Mouse (Mus musculus): Measurements from ENCODE around the gene Terf2. TPM values are rescaled to one million over a fixed set of nuclear protein-coding genes. Genes with fewer than 3 reads are reported as not detected.

The Terf2 gene
- polyA plus RNA-seq (2011; ENCODE audit: insufficient read length, low read depth, missing spikeins): 28.0 and 35.7 TPM in 2 replicates

DNA sequence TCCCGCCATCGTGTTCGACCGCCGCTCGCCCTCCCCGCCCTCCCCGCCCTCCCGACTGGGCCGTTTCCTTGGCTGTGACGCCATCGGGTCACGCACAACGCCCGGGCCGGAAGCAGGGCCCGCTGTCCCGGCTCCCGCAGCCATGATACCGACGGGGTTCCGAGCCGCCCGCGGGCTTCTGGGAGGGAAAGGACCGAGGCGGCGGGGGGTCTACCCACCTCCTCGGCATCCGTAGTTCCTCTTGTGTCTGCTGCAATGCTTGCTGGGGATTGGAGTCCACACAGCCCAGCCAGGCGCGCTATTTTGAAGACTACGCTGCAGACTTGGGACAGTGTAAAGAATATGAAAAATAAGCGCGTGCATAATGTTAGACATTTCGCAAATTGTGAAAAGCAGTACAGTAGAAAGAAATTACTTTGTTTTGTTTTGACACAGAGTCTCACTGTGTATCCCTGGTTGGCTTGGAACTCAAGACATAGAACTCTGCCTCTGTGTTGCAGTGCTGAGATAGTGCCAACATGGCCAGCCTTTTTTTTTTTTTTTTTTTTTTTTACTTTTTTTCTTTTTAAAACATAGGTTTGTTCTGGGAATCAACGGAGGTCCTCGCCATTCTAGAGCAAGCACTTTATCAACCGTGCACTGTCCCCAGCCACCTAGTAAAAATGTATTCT lies at the start of gene Terf2:
TSS of gene Terf2 (minus strand) at position 182 of the 671 bp plus-strand sequence.
- peak within 1 kb of the TSS; percentile 99 for H3K4me3 ChIP-seq (ENCODE audit: insufficient read depth, low read length)
- peaks cover 6% of the 10 kb centered on the region; the same call in 1 of the 2 replicates for H3K4me1 ChIP-seq (ENCODE audit: control insufficient read depth, insufficient read depth, low read length)
- TF ChIP-seq POLR2A (IDR thresholded peaks at IDR 0.05; ENCODE audit: low read depth, low read length): peak; percentile 54
- no peak for TF ChIP-seq CTCF (IDR thresholded peaks at IDR 0.05; ENCODE audit: borderline replicate concordance, insufficient read depth, low read length)

GRCm38 (mm10) chr8:107143501-107143900 lies 47.2 kb upstream of the Terf2 start:
- Histone ChIP-seq H3K4me1 (ENCODE audit: control insufficient read depth, insufficient read depth, low read length) (no peaks in the 10 kb centered on the region), H3K4me3 (ENCODE audit: insufficient read depth, low read length) (no peak overlapping the region), H3K27ac (ENCODE audit: insufficient read depth, low read length) (no peak overlapping the region)
- no peak for TF ChIP-seq CTCF (IDR thresholded peaks at IDR 0.05; ENCODE audit: borderline replicate concordance, insufficient read depth, low read length)
- TF ChIP-seq POLR2A (IDR thresholded peaks at IDR 0.05; ENCODE audit: low read depth, low read length): no peak

More for the DNA sequence above, at the start of gene Terf2:
- H3K27ac ChIP-seq (ENCODE audit: insufficient read depth, low read length): peak within 1 kb of the TSS; percentile 57

- TF ChIP-seq CTCF (IDR thresholded peaks at IDR 0.05; ENCODE audit: borderline replicate concordance, insufficient read depth, low read length) (no peak), POLR2A (IDR thresholded peaks at IDR 0.05; ENCODE audit: low read depth, low read length) (no peak)
- H3K27ac ChIP-seq (ENCODE audit: insufficient read depth, low read length): no peak overlapping the region
- no peak overlapping the region for H3K4me3 ChIP-seq (ENCODE audit: insufficient read depth, low read length)
- H3K4me1 ChIP-seq (ENCODE audit: control insufficient read depth, insufficient read depth, low read length): no peaks in the 10 kb centered on the region
Measured at GRCm38 (mm10) chr8:107142539-107142938, 46.2 kb upstream of the Terf2 start.

GRCm38 (mm10) chr8:107139704-107140470 lies 43.5 kb upstream of the Terf2 start:
- peak overlapping the region; percentile 27; the same call in 1 of the 2 replicates for H3K27ac ChIP-seq (ENCODE audit: insufficient read depth, low read length)
- no peaks in the 10 kb centered on the region for H3K4me1 ChIP-seq (ENCODE audit: control insufficient read depth, insufficient read depth, low read length)
- TF ChIP-seq CTCF (IDR thresholded peaks at IDR 0.05; ENCODE audit: borderline replicate concordance, insufficient read depth, low read length) (no peak), POLR2A (IDR thresholded peaks at IDR 0.05; ENCODE audit: low read depth, low read length) (no peak)
- H3K4me3 ChIP-seq (ENCODE audit: insufficient read depth, low read length): no peak overlapping the region

DNA sequence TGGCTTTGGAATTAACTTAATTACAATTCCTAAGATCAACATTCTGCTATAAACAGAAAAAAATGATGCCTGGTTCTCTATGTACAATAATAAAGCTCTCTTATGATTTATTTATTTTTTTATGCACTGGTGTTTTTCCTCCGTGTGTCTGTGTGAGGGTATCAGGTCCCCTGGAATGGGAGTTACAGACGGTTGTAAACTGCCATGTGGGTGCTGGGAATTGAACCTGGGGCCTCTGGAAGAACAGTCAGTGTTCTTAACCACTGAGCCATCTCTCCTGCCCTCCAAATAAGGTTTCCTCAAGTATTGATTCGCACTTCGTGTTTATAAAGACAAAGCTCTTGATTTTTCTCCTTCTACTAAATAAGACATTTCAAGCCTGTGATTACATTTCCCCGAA lies 42.0 kb upstream of the Terf2 start:
- no peak for TF ChIP-seq POLR2A (IDR thresholded peaks at IDR 0.05; ENCODE audit: low read depth, low read length)
- TF ChIP-seq CTCF (IDR thresholded peaks at IDR 0.05; ENCODE audit: borderline replicate concordance, insufficient read depth, low read length): no peak
- Histone ChIP-seq H3K4me1 (ENCODE audit: control insufficient read depth, insufficient read depth, low read length) (no peaks in the 10 kb centered on the region), H3K27ac (ENCODE audit: insufficient read depth, low read length) (no peak overlapping the region), H3K4me3 (ENCODE audit: insufficient read depth, low read length) (no peak overlapping the region)

DNA sequence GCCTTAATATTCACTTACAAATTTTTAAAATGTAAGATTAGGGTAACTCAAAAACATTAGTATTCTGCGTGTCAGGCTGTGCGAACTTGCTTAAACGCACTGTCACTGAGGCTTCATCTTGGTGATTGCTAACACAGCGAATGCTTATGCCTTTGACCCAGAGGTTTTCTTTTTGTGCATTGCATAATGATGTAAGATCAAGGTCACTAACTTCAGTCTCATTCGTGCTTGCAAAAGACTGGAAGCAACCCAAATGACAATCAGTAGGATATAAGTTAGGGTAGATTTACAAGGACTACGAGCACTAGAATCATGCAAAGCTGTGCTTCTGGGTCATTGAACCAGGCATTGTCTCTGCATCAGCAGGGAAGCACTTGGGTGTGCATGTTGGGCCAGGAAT lies 41.2 kb upstream of the Terf2 start:
- Histone ChIP-seq H3K4me3 (ENCODE audit: insufficient read depth, low read length) (no peak overlapping the region), H3K27ac (ENCODE audit: insufficient read depth, low read length) (no peak overlapping the region), H3K4me1 (ENCODE audit: control insufficient read depth, insufficient read depth, low read length) (no peaks in the 10 kb centered on the region)
- TF ChIP-seq CTCF (IDR thresholded peaks at IDR 0.05; ENCODE audit: borderline replicate concordance, insufficient read depth, low read length): no peak
- no peak for TF ChIP-seq POLR2A (IDR thresholded peaks at IDR 0.05; ENCODE audit: low read depth, low read length)

DNA sequence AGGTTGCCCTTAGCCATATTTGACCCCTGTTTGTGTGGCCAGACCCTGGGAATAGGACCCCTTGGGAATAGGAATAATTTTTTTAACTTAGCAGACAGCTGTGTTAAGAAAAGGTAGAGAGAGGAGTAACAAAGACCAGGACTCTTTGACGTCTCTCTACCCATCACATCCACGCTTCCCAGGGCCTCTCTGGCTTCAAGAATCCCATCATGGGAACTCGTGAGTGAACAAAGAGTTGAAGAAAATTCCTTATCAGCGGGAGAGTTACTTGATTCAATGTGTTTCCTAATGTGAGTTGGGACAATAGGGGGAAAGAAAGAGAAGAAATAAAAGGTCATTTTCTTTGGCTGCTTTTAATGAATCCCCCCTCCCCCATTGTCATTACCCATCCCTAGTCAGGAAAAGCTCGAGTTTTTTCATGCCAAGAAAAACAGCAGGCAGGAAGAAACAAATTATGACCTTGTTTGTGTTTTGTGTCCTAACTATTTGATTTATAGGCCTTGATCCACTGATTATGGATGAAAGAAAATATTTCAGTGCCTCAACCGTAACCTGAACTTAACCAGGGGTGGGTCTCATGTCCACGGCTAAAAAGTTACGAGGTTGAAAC lies 39.8 kb upstream of the Terf2 start:
- Histone ChIP-seq H3K27ac (ENCODE audit: insufficient read depth, low read length) (no peak overlapping the region), H3K4me3 (ENCODE audit: insufficient read depth, low read length) (no peak overlapping the region), H3K4me1 (ENCODE audit: control insufficient read depth, insufficient read depth, low read length) (no peaks in the 10 kb centered on the region)
- TF ChIP-seq CTCF (IDR thresholded peaks at IDR 0.05; ENCODE audit: borderline replicate concordance, insufficient read depth, low read length) (no peak), POLR2A (IDR thresholded peaks at IDR 0.05; ENCODE audit: low read depth, low read length) (no peak)

DNA sequence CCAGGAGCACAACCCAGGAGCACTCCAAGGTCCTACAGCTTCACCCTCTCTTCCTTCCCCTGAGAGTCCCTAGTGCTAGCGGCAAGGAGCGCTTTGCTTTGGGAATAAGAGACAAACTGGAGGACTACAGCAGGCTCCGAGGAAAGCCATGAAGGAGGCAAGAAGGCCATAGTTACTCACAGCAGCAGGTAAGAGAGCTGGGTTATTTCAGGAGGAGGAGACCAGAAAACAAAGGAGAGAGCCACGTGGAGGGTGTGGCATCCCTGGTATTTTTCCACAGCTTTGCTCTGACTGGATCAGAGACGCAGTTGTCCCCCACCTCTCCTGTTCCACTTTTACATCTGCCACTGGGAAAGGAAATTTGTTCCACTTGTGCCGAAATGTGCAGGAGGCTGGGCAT lies 37.5 kb upstream of the Terf2 start:
- H3K4me3 ChIP-seq (ENCODE audit: insufficient read depth, low read length): no peak overlapping the region
- TF ChIP-seq CTCF (IDR thresholded peaks at IDR 0.05; ENCODE audit: borderline replicate concordance, insufficient read depth, low read length): no peak
- TF ChIP-seq POLR2A (IDR thresholded peaks at IDR 0.05; ENCODE audit: low read depth, low read length): no peak
- no peak overlapping the region for H3K27ac ChIP-seq (ENCODE audit: insufficient read depth, low read length)
- H3K4me1 ChIP-seq (ENCODE audit: control insufficient read depth, insufficient read depth, low read length): no peaks in the 10 kb centered on the region

DNA sequence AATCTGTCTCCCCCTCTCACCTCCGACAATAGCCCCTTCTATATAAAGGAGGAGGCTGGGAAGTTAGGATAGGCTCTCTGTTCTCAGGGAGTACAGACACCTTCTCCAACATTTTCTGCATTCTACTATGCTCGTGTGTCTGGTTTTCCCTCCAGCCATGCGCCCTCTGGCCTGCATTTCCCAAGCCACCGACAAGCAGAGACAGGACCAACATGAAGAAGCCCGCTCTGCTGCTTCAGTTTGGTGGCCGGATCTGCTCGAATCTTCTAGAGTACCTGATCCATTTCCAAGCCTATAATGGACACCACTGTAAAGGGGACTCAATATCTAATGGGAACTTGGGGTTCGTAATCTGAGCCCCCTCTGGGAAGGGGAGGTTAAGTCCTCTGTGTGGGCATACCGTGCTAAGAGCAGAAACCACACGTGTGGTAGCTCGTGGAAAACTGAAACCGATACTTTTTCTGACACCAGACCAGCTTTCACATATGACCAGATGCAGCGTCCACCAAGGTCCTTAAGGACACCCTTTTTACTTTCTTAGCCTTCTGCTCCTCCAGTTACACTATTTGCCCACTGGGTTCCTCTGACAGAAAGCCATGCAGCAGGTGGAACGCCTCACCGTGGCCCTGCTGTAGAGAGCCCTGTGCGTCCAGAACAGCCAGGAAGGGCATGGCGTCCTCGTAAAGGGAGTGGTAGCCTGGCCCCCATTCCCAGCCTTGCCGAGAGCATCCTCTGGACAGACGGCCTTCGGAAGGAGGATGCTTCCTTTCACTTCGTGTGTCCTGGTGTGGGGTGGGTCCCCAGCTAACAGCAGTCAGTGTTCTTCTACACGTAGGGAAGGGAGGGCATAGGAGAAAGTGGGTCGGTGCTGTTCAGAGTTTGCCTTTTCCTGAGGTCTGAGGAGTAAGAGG lies 36.5 kb upstream of the Terf2 start:
- Histone ChIP-seq H3K27ac (ENCODE audit: insufficient read depth, low read length) (no peak overlapping the region), H3K4me3 (ENCODE audit: insufficient read depth, low read length) (no peak overlapping the region), H3K4me1 (ENCODE audit: control insufficient read depth, insufficient read depth, low read length) (no peaks in the 10 kb centered on the region)
- TF ChIP-seq CTCF (IDR thresholded peaks at IDR 0.05; ENCODE audit: borderline replicate concordance, insufficient read depth, low read length) (no peak), POLR2A (IDR thresholded peaks at IDR 0.05; ENCODE audit: low read depth, low read length) (no peak)
